Mouse (Mus musculus) megakaryocyte, adult 5-6 weeks (primary cell): ENCODE measurements around the gene Eps8l2. TPM values are rescaled to one million over a fixed set of nuclear protein-coding genes. Genes with fewer than 3 reads are reported as not detected.

ENCODE experiments used
- ATAC-seq: 2 replicates; pipeline ENCODE4 v1.8.0; 2016; ENCODE audit warnings: mild to moderate bottlenecking, inconsistent platforms; ENCODE audit not compliant: poor library complexity, severe bottlenecking
- total RNA-seq, 2 experiments: library from RNA; stranded (forward) in 1 of 2; stranded (reverse) in 1 of 2; fragments of 153-499, 151-499 nt in 1 of 2; fragments of 221-1000, 200-1000 nt in 1 of 2; gene quantifications; 2 replicates each; pipeline versions ENCODE4 v1.2.3 to v1.2.4; 2015 to 2017

The Eps8l2 gene
- total RNA-seq, 2 experiments from 2014 or later: not detected

- ATAC-seq: no peak
These were observed 10.2 kb upstream of the Eps8l2 start for GRCm38 (mm10) chr7:141328373-141328990.

DNA sequence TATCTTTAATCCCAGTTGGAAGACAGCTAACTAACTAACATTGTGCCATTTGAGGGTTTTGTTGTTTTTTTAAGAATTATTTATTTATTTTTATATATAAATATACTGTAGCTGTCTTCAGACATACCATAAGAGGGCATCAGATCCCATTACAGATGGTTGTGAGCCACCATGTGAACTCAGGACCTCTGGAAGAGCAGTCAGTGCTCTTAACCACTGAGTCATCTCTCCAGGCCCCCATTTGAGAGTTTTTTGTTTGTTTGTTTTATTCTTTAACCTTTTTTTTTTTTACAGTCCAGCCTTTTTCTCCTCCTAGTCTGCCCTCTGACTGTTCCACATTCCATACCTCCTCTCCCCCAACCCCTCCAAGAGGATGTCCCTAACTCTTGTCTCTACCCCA, 8.0 kb upstream of the Eps8l2 start:
- ATAC-seq: no peak

DNA sequence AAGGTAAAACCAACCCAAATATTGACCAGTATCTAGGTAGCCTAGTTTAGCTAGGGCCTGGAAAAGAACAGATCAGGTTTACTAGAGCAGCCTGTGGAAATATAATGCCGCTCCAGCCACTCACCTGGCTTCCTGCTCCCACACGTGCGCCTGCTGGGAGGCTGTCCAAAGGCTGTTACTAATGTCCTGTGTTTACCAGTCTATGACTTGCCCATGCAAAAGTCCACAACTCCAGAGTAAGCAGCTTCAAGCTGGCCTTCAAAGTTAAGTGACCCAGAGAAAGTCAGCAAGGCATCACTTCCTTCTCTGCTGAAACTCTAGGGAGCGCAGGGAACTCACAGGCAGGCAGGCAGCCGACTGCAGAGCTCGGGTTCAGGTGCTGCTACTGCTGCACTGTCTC, 6.7 kb upstream of the Eps8l2 start:
- ATAC-seq: no peak

DNA sequence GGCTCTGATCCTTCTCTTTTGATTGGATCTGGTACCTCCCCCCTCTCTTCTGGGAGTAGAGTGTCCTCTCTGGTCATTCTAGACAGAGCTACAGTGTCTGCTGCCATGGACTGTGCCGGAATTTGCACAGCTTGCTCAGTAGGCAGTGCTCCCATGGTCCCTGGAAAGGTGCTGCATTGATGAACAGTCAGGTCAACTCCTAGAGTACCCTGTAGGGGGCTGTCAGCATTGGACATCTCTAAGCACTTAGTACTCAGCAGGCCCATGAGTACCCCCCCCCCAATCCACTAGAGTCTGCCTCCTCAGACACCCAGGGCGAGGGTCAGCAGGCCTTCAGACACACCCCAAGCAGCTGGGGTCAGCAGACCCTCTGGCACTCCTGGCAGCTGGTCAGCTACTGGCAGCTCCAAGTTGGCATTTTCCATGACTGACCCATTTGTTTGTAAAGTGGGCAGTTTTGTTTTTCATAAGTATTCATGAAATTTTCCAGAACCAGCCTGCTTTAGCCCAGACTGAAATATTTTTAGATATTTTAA, 3.6 kb upstream of the Eps8l2 start:
- no peak for ATAC-seq

DNA sequence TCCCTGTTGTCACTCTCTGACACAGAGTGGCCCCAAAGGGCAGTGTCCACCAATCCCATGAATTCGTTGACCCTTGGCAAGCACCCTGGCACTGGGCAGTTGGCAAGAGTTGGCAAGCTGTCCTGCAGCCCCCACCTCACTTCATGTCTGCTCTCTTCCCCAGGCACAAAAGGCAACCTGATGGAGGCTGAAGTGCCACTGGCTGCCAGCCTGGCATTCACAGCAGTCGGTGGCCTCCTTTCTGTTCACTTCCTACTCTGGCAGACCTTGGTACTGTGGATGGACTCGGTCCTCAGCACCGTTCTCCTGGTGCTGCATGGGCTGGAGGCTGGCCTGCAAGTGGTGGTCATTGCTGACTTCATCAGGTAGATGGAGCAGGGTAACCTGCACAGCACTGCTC, 3.0 kb upstream of the Eps8l2 start:
- no peak for ATAC-seq

GRCm38 (mm10) chr7:141336296-141336695, 2.4 kb upstream of the Eps8l2 start:
- no peak for ATAC-seq

- ATAC-seq: no peak
These were observed 814 bp upstream of the Eps8l2 start for GRCm38 (mm10) chr7:141337716-141338416.

GRCm38 (mm10) chr7:141339215-141339920, 688 bp downstream of the Eps8l2 start:
- no peak for ATAC-seq

DNA sequence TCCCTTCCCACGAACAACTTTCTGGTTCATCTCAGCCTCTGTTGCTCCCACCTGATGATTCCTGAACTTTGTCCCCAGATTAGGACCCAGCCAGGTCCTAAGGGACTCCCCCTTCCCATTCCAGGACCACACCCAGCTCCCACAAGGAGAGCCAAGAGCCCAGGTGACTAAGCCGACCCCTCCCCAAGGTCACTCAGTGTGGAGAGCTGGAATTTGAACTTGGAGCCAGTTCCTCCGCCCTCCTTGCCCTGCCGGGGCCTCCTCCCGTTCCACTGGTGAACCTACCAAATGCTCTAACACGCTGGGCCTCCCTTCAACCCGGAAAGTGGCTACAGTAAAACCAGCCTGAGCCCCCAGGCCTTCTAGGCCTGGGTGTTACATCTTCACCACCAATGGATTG, 1.3 kb downstream of the Eps8l2 start:
- ATAC-seq: no peak

GRCm38 (mm10) chr7:141340476-141340875, 1.8 kb downstream of the Eps8l2 start:
- ATAC-seq: no peak

DNA sequence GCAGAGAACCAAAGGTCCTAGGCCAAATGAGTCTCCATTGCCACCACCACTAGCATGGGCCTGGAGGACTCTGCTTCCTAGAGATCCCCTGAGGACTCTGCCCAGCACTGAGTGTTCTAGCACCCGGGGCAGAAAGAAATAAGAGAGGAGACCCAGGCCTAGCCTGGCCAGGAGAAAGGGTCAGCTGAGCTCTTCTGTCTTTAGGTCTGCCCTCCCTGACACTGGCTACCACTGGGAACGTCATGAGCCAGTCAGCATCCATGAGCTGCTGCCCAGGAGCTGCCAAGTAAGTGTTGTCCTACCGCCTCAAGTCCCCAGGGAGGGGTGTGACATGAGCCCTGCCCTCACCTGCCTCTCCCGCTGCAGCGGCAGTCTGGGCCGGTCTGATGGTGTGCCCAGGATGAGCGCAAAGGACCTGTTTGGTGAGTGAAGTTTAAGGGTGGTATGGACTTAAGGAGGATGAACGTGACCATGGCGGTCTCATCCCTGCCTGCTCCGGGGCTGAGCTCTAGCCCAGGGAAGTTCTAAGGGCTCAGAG, 3.1 kb downstream of the Eps8l2 start:
- ATAC-seq: no peak

- no peak for ATAC-seq
These were observed 4.5 kb downstream of the Eps8l2 start for GRCm38 (mm10) chr7:141343230-141343629.

GRCm38 (mm10) chr7:141343696-141344095, 5.0 kb downstream of the Eps8l2 start:
- no peak for ATAC-seq

DNA sequence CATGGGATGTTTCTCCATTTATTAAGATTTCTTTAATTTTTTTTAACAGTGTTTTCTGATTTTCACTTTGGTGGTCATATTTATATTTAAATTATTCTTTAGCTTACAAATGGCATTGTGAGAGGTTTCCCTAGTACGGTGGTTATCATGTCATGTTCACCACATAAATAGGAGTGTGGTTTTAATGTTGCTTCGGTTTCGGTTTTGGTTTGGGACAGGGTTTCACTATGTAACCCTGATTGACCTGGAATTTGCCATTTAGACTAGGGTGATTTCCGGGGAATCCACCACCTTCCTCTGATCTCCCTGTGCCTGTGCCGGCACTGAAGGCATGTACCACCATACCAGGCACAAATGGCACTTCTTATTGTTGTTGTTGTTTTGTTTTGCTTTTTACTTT, 6.1 kb downstream of the Eps8l2 start:
- no peak for ATAC-seq

DNA sequence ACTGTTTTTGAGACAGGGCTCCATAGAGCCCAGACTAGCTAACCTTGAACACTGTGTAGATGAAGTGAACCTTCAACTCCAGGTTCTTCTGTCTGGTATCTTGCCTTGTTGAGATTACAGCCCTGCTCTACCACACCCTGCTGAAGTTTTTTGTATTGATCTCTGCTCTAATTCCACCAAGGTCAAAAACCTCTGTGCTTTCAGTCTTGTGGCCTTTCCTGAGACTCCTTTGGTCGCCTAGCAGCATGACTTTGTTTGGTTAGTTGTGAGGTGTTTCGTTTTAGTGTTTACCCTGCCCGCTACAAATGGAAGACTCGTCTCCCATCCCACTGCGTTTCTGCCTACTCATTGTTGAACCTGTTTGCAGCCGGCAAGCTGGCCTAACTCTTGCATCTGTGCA, 12.4 kb downstream of the Eps8l2 start:
- no peak for ATAC-seq

DNA sequence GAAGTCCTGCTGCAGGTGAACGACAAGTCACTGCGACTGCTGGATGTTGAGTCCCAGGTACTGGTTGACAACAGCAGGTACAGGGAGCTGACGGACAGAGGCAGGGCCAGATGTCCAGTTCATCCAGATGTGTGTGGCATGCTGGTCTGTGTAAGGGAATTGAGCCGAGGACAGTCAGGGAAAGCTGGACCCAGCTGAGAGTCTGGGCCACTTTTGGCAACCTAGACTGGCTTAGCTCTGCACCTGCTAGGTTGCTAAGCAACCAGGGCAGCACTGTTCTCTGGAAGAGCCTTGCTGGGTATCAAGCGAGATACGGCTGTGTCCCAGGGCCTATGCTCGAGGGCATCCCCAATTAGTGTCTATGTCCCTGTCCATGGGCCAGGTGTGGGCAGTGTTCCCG, 16.4 kb downstream of the Eps8l2 start:
- no peak for ATAC-seq

- ATAC-seq: peak; percentile 57
These were observed 17.1 kb downstream of the Eps8l2 start for GRCm38 (mm10) chr7:141355626-141356326.

GRCm38 (mm10) chr7:141356971-141357370, 18.3 kb downstream of the Eps8l2 start:
- peak; percentile 33; the same call in 1 of the 2 replicates for ATAC-seq

GRCm38 (mm10) chr7:141361510-141361909, 22.8 kb downstream of the Eps8l2 start:
- no peak for ATAC-seq

- peak; percentile 91 for ATAC-seq
These were observed 24.5 kb downstream of the Eps8l2 start for GRCm38 (mm10) chr7:141363106-141363751.
